Mouse (Mus musculus) Muller cell, postnatal 12 days (primary cell): ENCODE results near the gene Fam186a.

Experiments
- DNase-seq: peaks from one replicate; pipeline ENCODE4 v3.0.0-alpha.2; 2015; ENCODE audit errors: inconsistent ontology term

Gene Fam186a

DNA sequence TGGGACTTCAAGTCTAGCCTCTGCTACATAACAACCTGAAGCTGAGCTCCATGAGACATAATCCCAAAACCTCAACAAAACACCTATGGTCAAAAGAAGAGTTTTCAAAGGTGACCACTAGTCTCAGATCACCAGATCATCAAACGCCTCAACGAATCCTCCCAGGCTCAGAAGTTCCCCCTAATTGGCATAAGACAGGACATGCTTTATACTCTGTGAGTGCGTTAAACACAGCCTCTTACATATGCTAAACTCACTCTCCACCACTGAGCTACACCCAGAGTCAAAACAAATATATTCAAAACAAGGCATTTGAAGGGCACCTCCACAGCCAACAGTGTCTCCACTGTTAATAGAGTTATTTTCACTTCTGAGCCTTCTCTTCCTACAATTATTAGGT is 94.3 kb downstream of the Fam186a start:
- DNase-seq = no peak
